Mouse (Mus musculus) liver, postnatal 0 days (tissue): ENCODE results near the gene Rbm10.

Source experiments
- CTCF ChIP-seq: sonication (generic); IDR thresholded peaks from 2 replicates; pipeline ENCODE4 v1.5.1; 2016; ENCODE audit warnings: antibody characterized with exemption, low read depth
- EP300 ChIP-seq: IDR thresholded peaks from 2 replicates; pipeline ENCODE4 v1.6.1; 2016; ENCODE audit warnings: antibody characterized with exemption, low read depth, mild to moderate bottlenecking

DNA sequence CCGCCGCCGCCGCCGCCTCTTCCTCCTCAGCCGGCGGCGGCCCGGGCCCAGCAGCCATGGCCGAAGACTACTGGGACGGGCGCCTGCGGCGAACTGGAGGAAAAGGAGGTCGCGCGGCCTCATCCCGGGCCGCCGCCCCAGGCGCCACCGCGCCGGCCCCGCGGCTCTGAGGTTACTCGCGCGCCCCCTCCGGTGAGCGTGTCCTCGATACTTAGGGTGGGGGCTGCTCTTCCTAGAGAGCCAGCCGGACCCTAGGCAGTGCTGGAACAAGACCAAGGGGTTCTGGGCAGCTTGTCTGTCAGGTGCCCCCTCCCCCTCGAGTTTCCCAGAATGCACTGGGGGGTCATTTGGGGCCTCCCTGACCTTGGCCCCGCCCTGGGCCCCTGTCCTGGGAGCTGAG lies 71.3 kb downstream of the Rbm10 start:
- TF ChIP-seq EP300 (no peak), CTCF (peak; percentile 42)
